Mouse (Mus musculus) olfactory bulb, adult 2 months (tissue): ENCODE measurements at regions not wholly inside any gene's neighbourhood (a gene's known extent, or its start where the extent isn't known, plus 50 kb on each side); places are given as distances from the start of the nearest gene placed in this dataset.
A peak's percentile ranks its signal among the peaks of the same experiment; 100 is the strongest.

Source experiments
- CTCF ChIP-seq: fragments of 200-500 bp; IDR thresholded peaks from 2 replicates; pipeline ENCODE4 v1.5.1; 2012; ENCODE audit warnings: low read depth, mild to moderate bottlenecking, low read length, moderate library complexity; ENCODE audit not compliant: insufficient read depth
- POLR2A ChIP-seq: fragments of 200-500 bp; IDR thresholded peaks from 2 replicates; pipeline ENCODE4 v1.6.1; 2012; ENCODE audit warnings: mild to moderate bottlenecking, low read depth, low read length, moderate library complexity; ENCODE audit not compliant: insufficient read depth

GRCm38 (mm10) chr15:74441889-74442288 is 194.3 kb downstream of the Mroh4 start:
- TF ChIP-seq POLR2A (no peak), CTCF (0 out of 2 replicates have a peak, but pooled peaks have one; percentile 15)
